Mouse (Mus musculus) adrenal gland, adult (tissue): Measurements from ENCODE around the gene Klrc2.
A peak's percentile ranks its signal among the peaks of the same experiment; 100 is the strongest.
"Not testable (repeated sequence)": the region's sequence is repeated elsewhere in the genome, so short reads cannot be mapped to it uniquely, and the experiment has no call there.

Source experiments
- DNase-seq, 2 experiments: peaks; one replicate each; pipeline ENCODE4 v3.0.0; 2022 to 2023; ENCODE audit warnings: low spot score in 1 of 2; ENCODE audit not compliant: inconsistent age in 2 of 2

The Klrc2 gene

DNA sequence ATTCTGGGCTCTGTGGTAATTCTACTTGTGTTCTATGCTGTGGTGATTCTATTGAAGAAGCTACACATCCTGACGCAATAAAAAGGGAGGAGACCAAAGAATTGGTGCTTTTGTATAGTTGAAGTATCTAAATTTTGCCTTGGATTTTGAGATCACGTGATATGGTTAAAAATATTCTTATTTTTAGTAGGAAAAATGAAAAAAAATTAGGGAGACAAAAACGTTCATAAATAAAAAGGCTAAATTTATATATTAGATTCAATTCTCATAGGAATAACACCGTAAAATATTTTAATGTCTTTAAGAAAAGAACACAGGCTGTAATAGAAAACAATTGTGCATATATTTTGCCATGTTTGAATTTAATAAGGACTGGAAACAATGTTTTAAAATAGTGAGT is at the start of gene Klrc2:
Gene Klrc2, minus strand, starts transcription at position 101 of the 400 bp plus-strand sequence.
- not testable (repeated sequence) for DNase-seq

DNA sequence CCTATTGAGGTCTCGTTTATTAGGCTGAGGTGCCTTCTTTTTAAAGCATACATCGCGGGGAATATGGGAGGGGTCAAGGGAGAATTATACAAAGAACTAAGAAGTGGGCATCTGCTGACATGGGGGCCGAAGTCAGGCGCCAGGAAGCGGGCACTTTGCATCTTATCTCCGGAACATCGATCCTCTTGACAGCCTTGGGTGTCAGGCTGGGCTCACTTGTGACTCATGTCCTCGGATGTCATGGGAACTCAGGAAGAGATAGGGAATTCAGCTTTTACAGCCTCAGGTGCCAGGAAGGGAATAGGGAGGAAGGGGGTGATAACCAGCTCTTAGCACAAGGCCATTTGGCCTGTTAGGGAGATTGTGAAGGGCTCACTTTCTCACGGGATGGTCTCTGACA is 30.9 kb upstream of the Klrc2 start:
- peak; percentile 41 to 64 for DNase-seq

DNA sequence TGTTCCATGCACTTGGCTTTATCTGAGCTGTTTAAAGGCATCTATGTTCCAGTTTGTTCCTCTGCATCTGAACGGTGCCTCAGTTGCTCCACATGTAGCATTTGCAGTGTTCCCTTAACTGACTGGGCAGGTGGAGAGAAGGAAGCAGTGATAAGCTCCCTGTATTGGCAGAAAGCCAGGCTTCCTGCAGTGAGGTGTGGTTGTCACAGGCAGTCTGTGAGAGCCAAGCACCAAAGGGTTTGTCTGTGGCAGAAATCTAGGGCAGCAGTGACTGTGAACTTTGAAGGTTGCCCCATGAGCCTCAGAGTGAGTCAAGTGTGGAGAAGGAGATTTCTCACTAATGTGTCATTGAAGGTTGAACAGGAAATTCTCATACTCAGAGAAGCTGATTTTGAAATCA is 19.9 kb upstream of the Klrc2 start:
- DNase-seq, result peak; percentile 52 to 69

DNA sequence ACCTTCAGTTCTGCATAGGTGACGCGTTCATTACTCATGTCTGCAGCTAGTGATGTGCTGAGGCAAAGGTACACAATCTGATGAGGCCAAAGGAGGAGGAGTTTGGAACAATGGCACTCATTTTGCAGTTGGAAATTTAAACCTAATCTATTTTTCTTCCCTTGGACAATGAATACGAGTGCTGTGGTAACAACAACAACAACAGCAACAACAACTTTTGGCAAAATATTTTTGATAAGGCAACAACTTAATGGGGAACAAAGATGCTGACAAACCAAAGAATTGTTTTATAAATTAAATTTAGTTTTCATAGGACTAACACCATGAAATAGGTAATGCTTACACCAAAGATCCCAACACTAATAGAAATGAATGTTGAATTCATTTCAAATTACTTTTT is 18.4 kb upstream of the Klrc2 start, which contains the start of gene Klrc1:
Gene Klrc1, minus strand, starts transcription at position 101 of the 400 bp plus-strand sequence.
- peak in 1 of 2 experiments; percentile 10 for DNase-seq

DNA sequence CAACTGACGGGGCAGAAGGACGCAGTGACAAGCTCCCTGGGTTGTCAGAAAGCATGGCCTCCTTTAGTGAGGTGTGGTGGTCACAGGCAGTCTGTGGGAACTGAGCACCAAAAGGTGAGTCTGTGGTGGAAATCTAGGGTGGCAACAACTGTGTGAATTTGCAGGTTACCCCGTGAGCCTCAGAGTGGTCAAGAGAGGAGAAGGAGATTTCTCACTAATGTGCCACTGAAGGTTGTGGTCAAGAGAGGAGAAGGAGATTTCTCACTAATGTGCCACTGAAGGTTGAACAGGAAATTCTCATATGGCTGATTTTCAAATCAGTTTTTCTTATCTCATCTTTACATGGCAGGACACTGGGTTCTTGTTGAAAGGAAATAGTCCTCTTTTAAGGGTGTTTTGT is 812 bp upstream of the Klrc2 start:
- not testable (repeated sequence) for DNase-seq

DNA sequence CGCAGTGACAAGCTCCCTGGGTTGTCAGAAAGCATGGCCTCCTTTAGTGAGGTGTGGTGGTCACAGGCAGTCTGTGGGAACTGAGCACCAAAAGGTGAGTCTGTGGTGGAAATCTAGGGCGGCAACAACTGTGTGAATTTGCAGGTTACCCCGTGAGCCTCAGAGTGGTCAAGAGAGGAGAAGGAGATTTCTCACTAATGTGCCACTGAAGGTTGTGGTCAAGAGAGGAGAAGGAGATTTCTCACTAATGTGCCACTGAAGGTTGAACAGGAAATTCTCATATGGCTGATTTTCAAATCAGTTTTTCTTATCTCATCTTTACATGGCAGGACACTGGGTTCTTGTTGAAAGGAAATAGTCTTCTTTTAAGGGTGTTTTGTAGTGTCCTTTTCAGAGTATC is 16.4 kb downstream of the Klrc2 start:
- not testable (repeated sequence) for DNase-seq

DNA sequence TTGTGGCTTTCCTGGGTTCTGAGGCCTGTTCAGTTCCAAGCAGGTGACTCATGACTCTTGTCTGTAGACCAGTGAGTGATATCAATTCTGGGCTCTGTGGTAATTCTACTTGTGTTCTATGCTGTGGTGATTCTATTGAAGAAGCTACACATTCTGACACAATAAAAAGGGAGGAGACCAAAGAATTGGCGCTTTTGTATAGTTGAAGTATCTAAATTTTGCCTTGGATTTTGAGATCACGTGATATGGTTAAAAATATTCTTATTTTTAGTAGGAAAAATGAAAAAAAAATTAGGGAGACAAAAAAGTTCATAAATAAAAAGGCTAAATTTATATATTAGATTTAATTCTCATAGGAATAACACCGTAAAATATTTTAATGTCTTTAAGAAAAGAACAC is 17.3 kb downstream of the Klrc2 start, which contains the start of gene Klrc3:
Gene Klrc3, minus strand, starts transcription at position 101 of the 400 bp plus-strand sequence.
- DNase-seq, result not testable (repeated sequence)

DNA sequence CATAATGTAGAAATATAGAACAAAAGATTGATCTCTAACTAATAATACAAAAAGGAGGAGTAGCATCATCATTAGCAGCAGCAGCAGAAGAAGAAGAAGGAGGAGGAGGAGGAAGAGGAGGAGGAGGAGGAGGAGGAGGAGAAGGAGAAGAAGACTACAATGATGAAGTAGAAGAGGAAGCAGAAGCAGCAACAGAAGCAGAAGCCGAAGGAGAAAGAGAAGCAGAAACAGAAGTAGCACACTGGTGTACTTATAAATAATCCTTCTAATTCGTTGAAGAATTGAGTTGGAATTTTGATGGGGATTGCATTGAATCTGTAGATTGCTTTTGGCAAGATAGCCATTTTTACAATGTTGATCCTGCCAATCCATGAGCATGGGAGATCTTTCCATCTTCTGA is 29.4 kb downstream of the Klrc2 start:
- not testable (repeated sequence) for DNase-seq

DNA sequence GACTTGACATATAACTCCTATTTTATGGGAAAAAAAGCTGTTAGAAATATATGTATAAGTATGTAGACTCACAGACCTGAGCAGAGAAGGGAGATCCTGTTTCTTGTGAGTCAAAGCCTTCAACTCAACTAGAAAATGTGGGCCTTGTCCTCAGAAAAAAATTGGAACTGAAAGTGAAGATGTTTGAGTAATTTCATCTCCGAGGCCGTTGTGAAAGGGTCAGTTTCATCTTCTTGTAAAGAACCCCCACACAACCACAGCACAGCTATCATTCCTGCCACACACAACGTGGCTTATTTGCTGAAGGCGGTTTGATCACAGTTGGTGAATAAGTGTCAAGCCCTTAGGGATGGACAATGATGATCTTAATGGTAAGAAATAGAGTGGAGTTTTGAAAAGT is 36.8 kb downstream of the Klrc2 start, which contains the start of gene Klrk1:
Gene Klrk1, minus strand, starts transcription at position 130 of the 400 bp plus-strand sequence.
- DNase-seq, result no peak

DNA sequence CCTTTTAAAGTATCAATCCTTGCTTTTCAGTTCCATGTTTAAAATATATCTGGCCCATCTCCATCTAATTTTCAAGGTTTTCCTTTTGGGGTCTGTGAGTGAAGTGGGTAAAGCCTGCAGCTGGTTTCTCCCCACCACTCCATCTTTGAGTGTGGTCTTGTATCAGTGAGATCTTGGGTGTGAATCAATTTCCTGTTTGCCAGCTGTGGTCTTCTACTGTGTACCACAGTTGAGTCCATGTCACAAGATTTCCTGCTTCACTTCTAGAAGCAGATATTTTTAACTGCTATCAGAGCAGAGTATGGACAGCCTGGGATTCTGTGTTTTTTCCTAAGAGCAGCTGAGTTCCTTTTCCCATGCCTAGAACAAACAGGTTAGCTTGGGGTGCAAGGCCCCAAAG is 52.1 kb downstream of the Klrc2 start:
- DNase-seq, result no peak
